In the genomic region with DNA sequence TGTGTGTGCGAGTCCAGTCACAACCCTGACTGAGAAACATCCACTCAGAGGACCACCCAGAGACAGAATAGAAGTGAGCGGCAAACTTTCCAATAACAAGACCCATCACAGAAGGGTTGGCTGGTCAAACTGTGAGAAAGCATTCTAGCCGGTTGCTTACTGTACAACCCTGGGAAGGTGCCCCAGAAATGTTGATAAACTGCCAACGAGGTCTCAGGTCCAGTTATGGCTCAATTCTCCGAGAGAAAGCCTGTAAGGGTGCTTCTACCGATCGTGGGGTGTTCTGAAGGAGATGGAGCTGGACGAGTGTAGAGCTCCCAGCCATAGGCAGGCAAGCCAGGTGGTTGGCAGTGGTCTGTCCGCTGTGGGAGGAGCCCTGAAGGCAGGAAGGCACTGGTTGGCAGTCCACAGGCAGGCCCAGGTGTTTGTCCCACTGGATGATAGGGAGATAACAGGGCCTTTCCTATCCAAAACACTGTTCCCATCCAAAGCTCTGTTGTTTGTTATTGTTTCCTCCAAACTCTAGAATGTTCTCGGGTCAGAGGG, we compare ENCODE assay signal across 15 mouse cellular contexts.
DNase-seq lines count a peak whose midpoint lies in the region; ATAC-seq and TF ChIP-seq lines count a peak whose summit lies in the region.
"Had no signal": no experiment of that assay in that cellular context is flagged by ENCODE, and none has a peak within 500 bp of the region (broad histone marks: within the 10 kb centered on the region; RNA-seq: fewer than 3 reads in every experiment).

No protein-coding gene starts in this region.

- no peak overlapping the region for H3K9ac ChIP-seq in kidney, embryonic 14.5 days (ENCODE audit: low read depth, low read length)
- no peak overlapping the region for H3K9ac ChIP-seq in midbrain, embryonic 11.5 days (ENCODE audit: low read length)
- no peak overlapping the region for H3K9ac ChIP-seq in midbrain, postnatal 0 days (replicated peaks; ENCODE audit: low read length, poor library complexity, severe bottlenecking)
- H3K9ac ChIP-seq: embryonic facial prominence, embryonic 13.5 days; forebrain, embryonic 12.5 days had no signal

- no peaks in the 10 kb centered on the region for H3K36me3 ChIP-seq in kidney, embryonic 14.5 days (ENCODE audit: control insufficient read depth, insufficient read depth, low read length)
- no peaks in the 10 kb centered on the region for H3K36me3 ChIP-seq in midbrain, embryonic 10.5 days
- H3K36me3 ChIP-seq in midbrain, embryonic 11.5 days (ENCODE audit: control insufficient read depth, insufficient read depth, low read length): no peaks in the 10 kb centered on the region
- no peaks in the 10 kb centered on the region for H3K36me3 ChIP-seq in midbrain, postnatal 0 days (ENCODE audit: insufficient read depth, low read length)
- H3K36me3 ChIP-seq: embryonic facial prominence, embryonic 13.5 days; forebrain, embryonic 12.5 days had no signal

- H3K27ac ChIP-seq in kidney, embryonic 14.5 days (ENCODE audit: low read depth, low read length): peak overlapping the region; percentile 87; the same call in 1 of the 2 replicates
- peak overlapping the region; percentile 28; the same call in 1 of the 2 replicates for H3K27ac ChIP-seq in midbrain, embryonic 10.5 days (replicated peaks)
- H3K27ac ChIP-seq in midbrain, embryonic 11.5 days (ENCODE audit: low read depth, low read length): no peak overlapping the region
- H3K27ac ChIP-seq in midbrain, postnatal 0 days (ENCODE audit: low read depth, low read length): peak overlapping the region; percentile 43
- H3K27ac ChIP-seq: embryonic facial prominence, embryonic 13.5 days; forebrain, embryonic 12.5 days had no signal

- no peaks in the 10 kb centered on the region for H3K27me3 ChIP-seq in kidney, embryonic 14.5 days (ENCODE audit: control insufficient read depth, insufficient read depth, low read length)
- H3K27me3 ChIP-seq in midbrain, embryonic 10.5 days (ENCODE audit: low read depth, poor library complexity, severe bottlenecking): no peaks in the 10 kb centered on the region
- no peaks in the 10 kb centered on the region for H3K27me3 ChIP-seq in midbrain, embryonic 11.5 days (ENCODE audit: control insufficient read depth, insufficient read depth, low read length)
- no peaks in the 10 kb centered on the region for H3K27me3 ChIP-seq in midbrain, postnatal 0 days (ENCODE audit: insufficient read depth, low read length)
- H3K27me3 ChIP-seq: embryonic facial prominence, embryonic 13.5 days; forebrain, embryonic 12.5 days had no signal

- no peak overlapping the region for H3K4me2 ChIP-seq in kidney, embryonic 14.5 days (replicated peaks; ENCODE audit: low read depth, low read length)
- H3K4me2 ChIP-seq in midbrain, embryonic 11.5 days: no peak overlapping the region
- H3K4me2 ChIP-seq in midbrain, postnatal 0 days (ENCODE audit: low read depth, low read length, poor library complexity, severe bottlenecking): no peak overlapping the region
- H3K4me2 ChIP-seq: embryonic facial prominence, embryonic 13.5 days; forebrain, embryonic 12.5 days; liver, embryonic 11.5 days had no signal

- H3K4me3 ChIP-seq in kidney, embryonic 14.5 days (ENCODE audit: low read length): no peak overlapping the region
- no peak overlapping the region for H3K4me3 ChIP-seq in midbrain, embryonic 10.5 days
- H3K4me3 ChIP-seq in midbrain, embryonic 11.5 days (ENCODE audit: low read depth, low read length): no peak overlapping the region
- no peak overlapping the region for H3K4me3 ChIP-seq in midbrain, postnatal 0 days (ENCODE audit: low read depth, low read length)
- H3K4me3 ChIP-seq: embryonic facial prominence, embryonic 13.5 days; forebrain, embryonic 12.5 days had no signal

- WGBS in kidney, embryonic 14.5 days: 72% methylated on average over 10 of the region's 10 CpGs
- 80% methylated on average over 10 of the region's 10 CpGs for WGBS in midbrain, embryonic 10.5 days
- WGBS in midbrain, embryonic 11.5 days: 86% methylated on average over 10 of the region's 10 CpGs
- 87% methylated on average over 10 of the region's 10 CpGs for WGBS in midbrain, postnatal 0 days

- H3K4me1 ChIP-seq in kidney, embryonic 14.5 days (ENCODE audit: control insufficient read depth, insufficient read depth, low read length): peaks cover 35% of the 10 kb centered on the region
- peaks cover 31% of the 10 kb centered on the region for H3K4me1 ChIP-seq in midbrain, embryonic 10.5 days
- 0 out of 2 replicates have a peak, but pooled peaks cover 2% of the 10 kb centered on the region for H3K4me1 ChIP-seq in midbrain, embryonic 11.5 days (ENCODE audit: control insufficient read depth, insufficient read depth, low read length)
- no peaks in the 10 kb centered on the region for H3K4me1 ChIP-seq in midbrain, postnatal 0 days (ENCODE audit: insufficient read depth, low read length)

- no peak for TF ChIP-seq CTCF in midbrain, postnatal 0 days (IDR thresholded peaks at IDR 0.05)

- ATAC-seq in kidney, embryonic 14.5 days (ENCODE audit: low FRiP score, low TSS enrichment): no peak
- ATAC-seq in midbrain, embryonic 11.5 days (ENCODE audit: low FRiP score): no peak
- no peak for ATAC-seq in midbrain, postnatal 0 days (ENCODE audit: low FRiP score)

- H3K9me3 ChIP-seq in kidney, embryonic 14.5 days (ENCODE audit: control insufficient read depth, low read length): no peaks in the 10 kb centered on the region
- H3K9me3 ChIP-seq in midbrain, embryonic 10.5 days (replicated peaks): no peaks in the 10 kb centered on the region
- H3K9me3 ChIP-seq in midbrain, embryonic 11.5 days (ENCODE audit: control insufficient read depth, low read length): no peaks in the 10 kb centered on the region
- H3K9me3 ChIP-seq in midbrain, postnatal 0 days (ENCODE audit: low read length): no peaks in the 10 kb centered on the region
- H3K9me3 ChIP-seq: embryonic facial prominence, embryonic 13.5 days; forebrain, embryonic 12.5 days had no signal

- peak; percentile 90 for DNase-seq in heart, adult 11 months
- no peak for DNase-seq in heart, adult 8-10 months (ENCODE audit: low spot score)
- DNase-seq in kidney, adult 11 months: no peak
- no peak for DNase-seq in midbrain, embryonic 10.5 days (ENCODE audit: low spot score)
- no peak for DNase-seq in midbrain, embryonic 11.5 days (ENCODE audit: low spot score, missing footprints)
- no peak for DNase-seq in midbrain, postnatal 0 days (ENCODE audit: low spot score)
- DNase-seq in spleen, adult 12 weeks (ENCODE audit: low spot score): no peak
- DNase-seq: cerebellum, adult 9-11 months; gastrocnemius, postnatal 14 days; right cerebral cortex, adult 18-20 months; thymus, adult 18-20 months had no signal
